Mouse (Mus musculus) Patski (cell line): ENCODE data around the gene Lbr. TPM values are rescaled to one million over a fixed set of nuclear protein-coding genes. Genes with fewer than 3 reads are reported as not detected.

ENCODE experiments used
- ATAC-seq: fragments of 100-300 bp; one replicate; pipeline ENCODE4 v1.8.0; 2021
- CTCF ChIA-PET: fragments of 350-600 bp; sonication (Branson Sonifier 250); formaldehyde crosslinking; loops from one replicate; lab custom pipeline; 2022; ENCODE audit warnings: inconsistent platforms; lab: Charles Lee
- POLR2A ChIA-PET: fragments of 350-600 bp; sonication (Branson Sonifier 250); formaldehyde crosslinking; loops from one replicate; lab custom pipeline; 2022; ENCODE audit warnings: antibody characterized with exemption, inconsistent platforms; lab: Charles Lee
- DNase-seq: peaks from one replicate; pipeline ENCODE4 v3.0.0-alpha.2; 2011; ENCODE audit warnings: low read depth, low spot score
- H3K27me3 ChIP-seq: fragments of 371-371 bp; one replicate; pipeline ENCODE4 v1.5.1; 2021
- CTCF ChIP-seq: fragments of 100-300 bp; IDR thresholded peaks from one replicate; pipeline ENCODE4 v1.5.1; 2021
- in situ Hi-C: fragments of 300-500 bp; cut with MboI; formaldehyde crosslinking; loops from 3 replicates; pipeline ENCODE4 v1.11.1; 2018; ENCODE audit warnings: low pct_unique_long_range_greater_than_20kb, mixed read lengths
- polyA plus RNA-seq: library from polyadenylated mRNA; unstranded; gene quantifications from one replicate; pipeline ENCODE4 v1.2.3, GENCODE M21; 2021

Lbr gene
- polyA plus RNA-seq, 1 experiment from 2014 or later: 34.0 TPM

DNA sequence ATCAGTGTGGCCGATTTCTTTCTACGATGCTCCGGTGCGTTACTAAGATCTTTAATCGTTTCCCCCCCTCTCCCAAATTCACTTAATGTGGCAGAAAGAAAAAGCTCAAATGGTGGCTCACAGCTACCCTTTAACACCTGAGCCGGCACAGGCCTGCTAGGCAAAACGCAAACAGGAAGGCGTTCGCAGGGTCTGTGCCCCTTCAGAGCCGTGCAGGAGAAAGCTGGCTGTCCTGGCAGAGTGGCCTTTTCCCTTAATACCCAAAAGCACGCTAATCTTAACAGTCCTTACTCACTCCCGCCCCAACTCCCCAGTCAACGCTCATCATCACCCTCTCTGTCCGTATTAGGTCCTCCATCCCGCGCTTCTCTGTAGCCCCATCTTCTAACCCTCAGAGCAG, 1.4 kb downstream of the Lbr start:
- in situ Hi-C loops: no loop called here
- no peaks in the 10 kb centered on the region for H3K27me3 ChIP-seq
- POLR2A ChIA-PET: interaction anchor here (1.1 kb wide), 3 partner anchors 9 to 13 kb away, joined by 3 to 4 read pairs (median 3); no protein-coding TSS in a partner anchor
- no peak for DNase-seq
- CTCF ChIA-PET: interaction anchor here (2.3 kb wide), 1 partner anchor 40 kb away, joined by 9 read pairs; no protein-coding TSS in a partner anchor
- TF ChIP-seq CTCF: no peak
- ATAC-seq: no peak

DNA sequence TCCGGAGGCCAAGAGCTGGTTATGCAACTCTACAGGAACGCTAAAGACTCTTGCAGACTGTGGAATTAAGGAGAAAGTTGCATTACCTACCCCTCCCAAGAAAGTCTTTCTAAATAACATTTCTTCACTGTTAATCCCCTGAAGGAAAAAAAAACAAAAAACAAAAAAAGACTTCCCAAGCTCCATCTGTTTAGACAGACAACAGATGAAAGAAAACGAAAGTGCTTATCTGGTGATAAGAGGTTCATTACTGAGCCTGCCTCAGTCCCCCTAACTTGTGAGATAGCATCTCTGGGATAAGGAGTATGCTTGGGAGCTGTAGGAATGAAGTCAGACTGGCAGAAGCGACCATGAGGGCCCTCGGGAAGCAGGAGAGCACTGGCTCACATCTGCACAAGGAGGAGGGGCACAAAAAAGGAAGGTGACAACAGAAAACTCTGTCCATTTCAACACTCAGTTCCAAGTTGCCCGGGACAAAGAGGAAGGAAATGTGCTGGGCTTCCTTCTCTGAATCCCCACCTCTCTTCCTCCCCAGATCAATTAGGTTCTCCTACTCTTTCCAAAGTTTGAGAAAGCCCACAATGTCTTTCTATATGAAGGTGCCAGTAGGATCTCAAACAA, 3.0 kb downstream of the Lbr start:
- no peaks in the 10 kb centered on the region for H3K27me3 ChIP-seq
- DNase-seq: no peak
- CTCF ChIA-PET: interaction anchor here (0.8 to 1.8 kb wide), 3 partner anchors 9 to 41 kb away, joined by 4 to 6 read pairs (median 4); no protein-coding TSS in a partner anchor
- in situ Hi-C loops: no loop called here
- TF ChIP-seq CTCF: no peak
- POLR2A ChIA-PET: interaction anchor here (0.6 kb wide), 1 partner anchor 179 kb away, joined by 3 read pairs; no protein-coding TSS in a partner anchor
- ATAC-seq: no peak

DNA sequence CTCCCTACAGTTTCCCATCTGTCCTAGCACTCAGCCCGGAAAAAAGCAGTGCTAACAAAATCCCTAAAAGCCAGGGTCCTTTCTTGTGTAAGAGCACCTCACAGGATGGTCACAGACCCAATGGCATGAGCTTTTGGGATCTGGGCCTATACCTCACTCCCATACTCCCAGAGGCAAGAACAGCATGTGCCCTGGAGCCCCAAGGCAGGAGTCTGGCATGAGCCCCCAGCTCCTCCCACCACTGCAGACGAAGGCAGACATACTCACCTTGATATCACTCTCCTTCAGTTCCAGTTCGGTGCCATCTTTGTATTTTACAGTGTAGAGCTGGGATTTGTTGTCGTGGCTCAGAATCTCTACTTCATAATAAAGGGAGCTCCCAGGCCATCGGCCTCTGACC, 4.7 kb downstream of the Lbr start:
- POLR2A ChIA-PET: no interaction called here
- H3K27me3 ChIP-seq: no peaks in the 10 kb centered on the region
- in situ Hi-C loops: no loop called here
- DNase-seq: no peak
- TF ChIP-seq CTCF: no peak
- CTCF ChIA-PET: interaction anchor here (0.9 to 1.8 kb wide), 4 partner anchors 9 to 274 kb away, joined by 3 to 6 read pairs (median 3); no protein-coding TSS in a partner anchor
- ATAC-seq: no peak

DNA sequence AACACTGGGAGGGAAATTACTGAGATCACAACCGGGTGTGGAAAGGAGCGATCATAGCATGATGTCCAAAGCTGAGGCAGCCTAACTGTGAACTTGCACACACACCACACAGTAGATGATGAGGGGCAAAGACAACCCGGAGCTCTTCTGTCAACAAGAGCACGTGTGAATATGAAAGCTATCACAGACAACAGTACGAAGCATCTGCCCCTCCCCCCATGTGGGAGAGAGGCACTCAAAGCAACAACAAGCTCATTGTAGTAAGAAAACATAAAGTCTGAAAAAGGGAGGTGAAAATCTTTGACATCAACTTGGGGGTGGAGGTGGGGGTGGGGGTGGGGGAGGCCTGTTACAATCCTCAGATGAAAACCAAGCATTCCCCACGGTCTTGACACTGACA, 9.7 kb downstream of the Lbr start:
- in situ Hi-C loops: loop anchor here (5.0 kb wide), 1 partner anchor 49 kb away; no protein-coding TSS in a partner anchor
- ATAC-seq (no peak), DNase-seq (no peak)
- no peak for TF ChIP-seq CTCF
- ChIA-PET CTCF (interaction anchor here (2.3 kb wide), 1 partner anchor 48 kb away, joined by 7 read pairs; no protein-coding TSS in a partner anchor), POLR2A (interaction anchor here (0.6 kb wide), 1 partner anchor 542 kb away, joined by 4 read pairs; no protein-coding TSS in a partner anchor)
- H3K27me3 ChIP-seq: no peaks in the 10 kb centered on the region

DNA sequence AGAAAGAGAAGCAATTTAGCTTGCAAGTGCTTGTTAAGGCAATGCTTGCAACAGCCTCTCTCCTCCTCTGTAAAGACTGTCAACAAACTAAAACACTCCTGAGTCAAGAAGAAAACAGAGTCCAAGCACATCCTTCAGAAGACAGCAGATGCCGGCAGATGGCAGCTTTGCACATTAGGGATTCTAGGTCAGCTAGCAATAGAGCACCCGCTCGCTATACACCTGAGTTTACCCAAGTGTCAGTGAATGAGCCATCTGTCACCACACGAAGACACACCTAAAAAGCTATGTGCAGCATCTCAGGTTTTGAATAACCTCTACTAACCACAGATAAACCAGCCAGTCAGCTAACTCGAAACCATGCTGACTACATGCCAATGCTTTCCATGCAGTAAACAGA, 10.1 kb downstream of the Lbr start:
- ATAC-seq (no peak), DNase-seq (no peak)
- CTCF ChIA-PET: interaction anchor here (0.7 to 2.3 kb wide), 2 partner anchors 11 to 49 kb away, joined by 3 to 7 read pairs; partner anchors contain the start of gene Lbr
- TF ChIP-seq CTCF: no peak
- in situ Hi-C loops: loop anchor here (5.0 kb wide), 1 partner anchor 50 kb away; no protein-coding TSS in a partner anchor
- POLR2A ChIA-PET: no interaction called here
- no peaks in the 10 kb centered on the region for H3K27me3 ChIP-seq

DNA sequence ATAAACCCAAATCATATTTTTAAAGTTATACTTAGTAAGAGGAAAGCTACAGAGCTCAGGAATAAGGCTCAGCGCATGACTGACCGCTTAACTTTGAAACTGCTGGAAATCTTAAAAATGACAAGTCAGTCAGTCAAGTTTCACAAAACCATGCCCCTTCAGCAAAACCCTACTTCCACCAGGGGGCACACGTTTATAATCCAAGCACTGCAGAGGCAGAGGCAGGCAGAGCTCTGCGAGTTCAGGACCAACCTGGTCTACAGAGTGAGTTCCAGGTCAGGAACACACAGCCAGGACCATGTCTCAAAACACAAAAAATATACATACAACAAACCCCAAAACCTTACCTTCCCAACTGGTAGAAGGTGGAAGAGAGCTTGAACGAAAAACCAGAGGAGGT, 14.5 kb downstream of the Lbr start:
- H3K27me3 ChIP-seq: no peaks in the 10 kb centered on the region
- ATAC-seq: no peak
- peak; percentile 39 for TF ChIP-seq CTCF
- in situ Hi-C loops: no loop called here
- CTCF ChIA-PET: interaction anchor here (1.2 to 2.4 kb wide), 4 partner anchors 13 to 291 kb away, joined by 3 to 7 read pairs (median 5); no protein-coding TSS in a partner anchor
- no peak for DNase-seq
- POLR2A ChIA-PET: interaction anchor here (0.6 to 1.2 kb wide), 3 partner anchors 10 to 312 kb away, joined by 4 read pairs; no protein-coding TSS in a partner anchor

DNA sequence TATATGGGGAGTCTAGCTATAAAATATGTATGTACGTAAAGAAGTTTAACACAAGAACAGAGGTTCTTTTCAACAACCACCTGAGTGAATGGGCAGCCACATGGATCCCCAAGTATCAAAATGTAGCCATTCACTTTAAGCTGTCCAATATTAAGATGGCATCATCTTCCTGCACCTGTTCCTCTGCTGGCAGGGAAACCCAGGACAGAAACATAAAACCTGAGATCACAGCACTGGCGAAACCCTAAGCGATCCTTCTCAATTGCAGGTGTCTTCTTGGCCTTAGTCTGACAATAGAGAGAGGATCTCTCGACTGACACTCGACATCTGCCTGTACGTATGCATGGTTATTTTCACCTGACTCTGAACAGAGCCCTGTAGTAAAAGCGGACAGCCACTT, 16.1 kb downstream of the Lbr start:
- DNase-seq: no peak
- H3K27me3 ChIP-seq: no peaks in the 10 kb centered on the region
- ChIA-PET POLR2A (interaction anchor here (0.7 to 0.8 kb wide), 3 partner anchors 16 to 54 kb away, joined by 3 read pairs; partner anchors contain the start of gene Lbr), CTCF (interaction anchor here (1.2 kb wide), 1 partner anchor 98 kb away, joined by 4 read pairs; no protein-coding TSS in a partner anchor)
- TF ChIP-seq CTCF: no peak
- no peak for ATAC-seq
- in situ Hi-C loops: no loop called here

DNA sequence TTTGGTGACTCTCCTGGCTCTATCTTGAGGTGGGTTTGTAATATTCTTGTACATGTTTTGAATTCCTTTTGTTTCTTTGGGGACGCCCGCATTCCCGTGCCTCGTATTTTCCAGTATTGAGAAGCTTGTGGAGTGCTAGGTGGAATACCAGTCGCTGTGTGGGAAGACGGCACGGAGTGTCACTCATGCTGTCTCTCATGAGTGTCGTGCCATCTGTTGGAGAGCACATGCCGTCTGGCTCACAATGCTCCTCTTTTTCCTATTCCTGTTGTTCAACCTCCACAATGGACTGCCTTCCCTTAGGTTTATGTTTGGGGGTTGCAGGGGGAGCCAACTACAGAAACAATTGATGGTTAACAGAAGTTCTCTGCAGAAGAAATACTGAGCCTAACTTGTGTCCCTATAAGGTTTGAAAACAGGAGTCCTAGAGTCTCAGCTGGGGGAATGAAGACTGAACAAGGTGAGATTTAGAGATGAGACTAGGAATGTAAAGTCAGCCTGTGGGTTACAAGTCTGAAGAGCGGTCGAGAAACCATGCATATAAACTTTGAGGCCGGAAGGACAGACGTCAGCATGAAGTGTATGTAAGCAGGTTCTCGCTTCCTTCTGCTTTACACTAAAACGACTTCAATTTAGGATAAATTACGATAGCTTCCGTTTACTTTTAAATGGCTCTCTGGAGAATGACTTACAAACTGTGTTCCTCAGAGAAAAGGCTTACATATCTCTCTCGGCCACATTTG, 31.2 kb downstream of the Lbr start:
- no peaks in the 10 kb centered on the region for H3K27me3 ChIP-seq
- in situ Hi-C loops: no loop called here
- ChIA-PET CTCF (no interaction called here), POLR2A (no interaction called here)
- ATAC-seq: no peak
- no peak for DNase-seq
- no peak for TF ChIP-seq CTCF

DNA sequence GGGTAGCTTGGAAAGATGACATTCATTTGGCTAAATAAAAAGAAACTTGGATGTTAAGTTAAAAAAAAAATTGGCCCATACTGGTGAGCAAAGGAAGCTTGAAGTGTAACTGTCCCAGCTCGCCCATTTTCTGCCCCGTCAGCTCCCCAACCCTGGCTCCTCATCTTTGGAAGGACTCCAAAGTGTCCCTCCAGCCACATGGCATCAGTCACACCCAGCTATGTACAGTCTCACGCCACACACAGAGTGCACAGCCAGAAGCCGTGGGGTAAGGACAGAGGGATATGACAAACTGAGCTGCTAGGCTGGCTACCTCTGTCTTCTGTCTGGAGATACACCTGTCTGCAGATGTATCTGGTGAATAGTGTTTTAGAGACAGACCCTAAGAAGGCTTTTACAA, 42.2 kb downstream of the Lbr start:
- ATAC-seq (no peak), DNase-seq (no peak)
- CTCF ChIA-PET: no interaction called here
- POLR2A ChIA-PET: no interaction called here
- TF ChIP-seq CTCF: no peak
- H3K27me3 ChIP-seq: peaks cover 9% of the 10 kb centered on the region
- in situ Hi-C loops: no loop called here

DNA sequence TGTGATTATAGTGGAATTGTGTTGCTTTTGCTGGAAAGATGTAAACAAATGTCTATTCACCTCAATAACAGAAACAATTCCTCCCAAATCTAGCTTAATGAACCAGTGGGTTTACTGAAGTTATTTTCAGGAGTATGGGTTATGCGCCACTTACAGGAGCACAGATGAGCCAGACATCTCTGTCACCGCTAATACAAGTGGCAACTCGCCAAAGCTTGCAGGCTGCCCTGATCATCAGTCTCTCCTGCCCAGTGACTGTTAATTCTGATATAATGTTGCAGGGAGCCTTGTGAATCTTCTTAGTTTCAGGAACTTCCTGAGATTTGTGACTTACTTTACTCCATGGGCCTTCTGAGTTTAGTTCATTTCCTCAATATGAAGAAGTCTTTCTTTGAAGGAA, 42.9 kb downstream of the Lbr start:
- POLR2A ChIA-PET: no interaction called here
- DNase-seq (no peak), ATAC-seq (no peak)
- in situ Hi-C loops: no loop called here
- CTCF ChIA-PET: no interaction called here
- H3K27me3 ChIP-seq: peaks cover 9% of the 10 kb centered on the region
- TF ChIP-seq CTCF: no peak
